Mouse (Mus musculus): Measurements from ENCODE around the gene Gm5415. TPM values are rescaled to one million over a fixed set of nuclear protein-coding genes. Genes with fewer than 3 reads are reported as not detected.
A peak's percentile ranks its signal among the peaks of the same experiment; 100 is the strongest.
"Not testable (repeated sequence)": the region's sequence is repeated elsewhere in the genome, so short reads cannot be mapped to it uniquely, and the experiment has no call there.

Gm5415 gene
- not detected for total RNA-seq (2021)
- long read RNA-seq, experiment 1: 0 reads
- long read RNA-seq, experiment 2, partial matches to known transcripts: 0 of 1 reads
- long read RNA-seq, experiment 2, other reads (novel, unspliced or antisense): 1 of 1 reads

DNA sequence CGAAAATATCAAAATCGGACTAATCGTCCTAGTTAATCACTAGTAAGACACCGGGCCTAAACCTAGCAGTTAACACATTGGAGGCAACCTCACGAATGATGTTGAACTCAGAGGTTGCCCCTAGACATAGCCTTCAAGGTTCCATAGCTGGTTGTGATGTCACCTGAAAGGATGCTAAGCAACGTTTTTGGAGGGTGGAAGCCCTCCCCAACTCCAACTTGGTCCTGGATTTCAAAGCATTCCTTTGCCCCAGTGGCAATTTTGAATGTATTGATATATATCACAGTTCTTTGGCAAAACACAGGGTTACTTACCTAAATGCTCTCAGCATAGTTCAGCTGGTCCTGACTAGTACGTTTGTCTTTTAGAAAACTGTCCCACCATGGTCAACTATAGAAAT lies at the start of gene Gm5415:
Gene Gm5415 (minus strand): TSS at position 101 of the 400 bp plus-strand sequence.
- DNase-seq (ENCODE audit: low spot score in 2 of 2): not testable (repeated sequence)

DNA sequence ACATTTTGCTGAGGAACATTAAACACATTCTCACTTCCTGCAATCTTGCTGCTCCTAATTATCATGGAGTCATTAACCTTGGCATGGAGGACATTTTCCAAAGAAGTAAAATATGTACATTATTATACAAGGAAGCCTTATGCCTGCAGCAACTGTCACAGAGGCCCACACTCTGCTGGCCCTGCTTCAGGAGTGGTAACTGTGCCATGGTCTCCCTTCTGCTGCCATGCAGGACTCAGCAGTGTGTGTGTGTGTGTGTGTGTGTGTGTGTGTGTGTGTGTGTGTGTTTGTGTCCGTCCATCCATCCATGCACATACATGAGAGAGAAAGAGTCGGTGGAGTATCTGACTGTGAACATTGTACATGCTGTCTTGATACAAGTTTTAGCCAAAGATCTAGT lies 21.8 kb upstream of the Gm5415 start:
- no peak for DNase-seq (ENCODE audit: low spot score in 2 of 2)

GRCm38 (mm10) chr1:32553925-32554324 lies 6.8 kb upstream of the Gm5415 start:
- DNase-seq (ENCODE audit: low spot score in 2 of 2): peak in 1 of 2 experiments; percentile 11

DNA sequence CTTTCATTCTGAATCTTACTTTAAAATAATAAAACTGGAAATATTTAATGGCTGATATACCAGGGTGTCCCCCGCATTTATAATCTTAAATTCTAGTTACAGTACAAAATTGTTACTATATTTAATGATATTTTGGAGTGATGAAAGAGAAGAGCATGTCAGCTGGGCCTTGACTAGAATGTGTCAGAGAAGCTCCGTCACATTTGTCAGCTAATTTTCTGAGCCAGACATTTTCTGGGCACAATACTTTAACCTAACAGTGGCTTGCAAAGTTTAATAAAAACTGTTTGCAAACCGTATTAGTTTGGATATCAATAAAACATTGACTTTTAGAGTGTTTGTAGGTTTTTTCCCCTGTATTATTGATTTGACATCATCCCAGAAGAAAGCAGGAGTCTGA lies 6.4 kb upstream of the Gm5415 start:
- no peak for DNase-seq (ENCODE audit: low spot score in 2 of 2)

- peak; percentile 27 to 49 for DNase-seq (ENCODE audit: low spot score in 2 of 2)
Observed at GRCm38 (mm10) chr1:32503381-32503780, 43.7 kb downstream of the Gm5415 start.
